Mouse (Mus musculus) neural tube, embryonic 11.5 days (tissue): ENCODE measurements at regions not wholly inside any gene's neighbourhood (a gene's known extent, or its start where the extent isn't known, plus 50 kb on each side); places are given as distances from the start of the nearest gene placed in this dataset.

Source experiments
- ATAC-seq: fragments of 200-750 bp; cut with Nextera tagmentation; 2 replicates; pipeline ENCODE4 v1.8.0; 2017; ENCODE audit warnings: moderate number of reproducible peaks, mild to moderate bottlenecking, moderate TSS enrichment, moderate library complexity; ENCODE audit not compliant: insufficient read depth, low FRiP score, low TSS enrichment
- DNase-seq: peaks from one replicate; pipeline ENCODE4 v3.0.0-alpha.2; 2015; ENCODE audit warnings: low spot score
- H3K27ac ChIP-seq: fragments of 300-500 bp; sonication (generic); 2 replicates; pipeline ENCODE4 v1.5.1; 2014; ENCODE audit warnings: low read depth, mild to moderate bottlenecking, low read length
- H3K27me3 ChIP-seq: fragments of 300-500 bp; sonication (generic); 2 replicates; pipeline ENCODE4 v1.6.1; 2014; ENCODE audit warnings: mild to moderate bottlenecking, low read length, mixed read lengths; ENCODE audit not compliant: control insufficient read depth, insufficient read depth
- H3K36me3 ChIP-seq: fragments of 300-500 bp; sonication (generic); 2 replicates; pipeline ENCODE4 v1.6.1; 2014; ENCODE audit warnings: mild to moderate bottlenecking, low read length, moderate library complexity, mixed read lengths; ENCODE audit not compliant: control insufficient read depth, insufficient read depth
- H3K4me1 ChIP-seq: fragments of 300-500 bp; sonication (generic); 2 replicates; pipeline ENCODE4 v1.6.1; 2014; ENCODE audit warnings: low read length, mixed read lengths; ENCODE audit not compliant: control insufficient read depth, insufficient read depth
- H3K4me2 ChIP-seq: fragments of 300-500 bp; sonication (generic); 2 replicates; pipeline ENCODE4 v1.6.1; 2014; ENCODE audit warnings: low read depth, mild to moderate bottlenecking, moderate library complexity
- H3K4me3 ChIP-seq: fragments of 300-500 bp; sonication (generic); 2 replicates; pipeline ENCODE4 v1.5.1; 2014; ENCODE audit warnings: low read depth, low read length
- H3K9ac ChIP-seq: fragments of 300-500 bp; sonication (generic); 2 replicates; pipeline ENCODE4 v1.6.1; 2014; ENCODE audit warnings: mild to moderate bottlenecking, low read length
- H3K9me3 ChIP-seq: fragments of 300-500 bp; sonication (generic); 2 replicates; pipeline ENCODE4 v1.6.1; 2016; ENCODE audit warnings: low read length; ENCODE audit not compliant: control insufficient read depth
- WGBS: fragments of 180-500 bp; shearing (Covaris S2); extraction: QIAGEN DNeasy Blood & Tissue Kit; methylation state at CpG from one replicate; pipeline ENCODE4 v1.1.7; 2014; 5-methylcytosine and 5-hydroxymethylcytosine counted together

DNA sequence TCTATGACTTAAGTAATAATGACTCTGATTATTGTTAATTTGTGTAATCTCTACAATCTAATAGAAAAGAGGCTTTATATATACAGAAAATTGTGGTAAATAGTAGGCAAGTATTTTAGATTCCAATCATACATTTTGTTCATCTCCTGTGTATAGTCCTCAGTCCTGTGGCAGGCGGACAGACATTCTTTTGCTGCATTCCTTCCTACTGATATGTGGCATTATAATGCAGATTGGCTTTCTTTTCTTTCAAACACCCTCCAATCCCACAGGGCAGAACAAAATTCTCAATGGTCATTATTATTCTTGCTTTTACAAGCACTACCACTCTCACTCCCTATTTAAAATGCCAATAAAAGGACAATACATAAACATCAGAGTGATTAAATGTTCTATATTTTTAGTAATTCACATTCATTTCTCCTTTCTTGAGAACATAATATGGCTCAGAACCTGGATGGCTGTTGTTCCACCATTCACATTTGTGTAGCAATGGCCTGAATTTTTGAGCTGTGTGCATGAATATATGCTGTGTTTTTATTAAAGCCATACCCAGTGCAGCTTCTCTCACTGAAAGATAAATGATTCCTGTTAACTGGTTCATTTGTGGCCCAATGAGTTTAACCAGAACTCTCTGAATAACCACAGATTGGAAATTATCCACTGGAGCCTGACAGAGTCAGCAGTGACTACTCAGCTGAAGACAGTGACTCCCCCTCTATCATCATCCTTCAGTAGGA lies 194.6 kb downstream of the Gm43517 start:
- 31% methylated on average over 1 of the region's 1 CpGs for WGBS
- no peak for DNase-seq
- H3K27me3 ChIP-seq = no peaks in the 10 kb centered on the region
- ATAC-seq = peak; percentile 51; the same call in 1 of the 2 replicates
- no peak overlapping the region for H3K4me2 ChIP-seq
- H3K9ac ChIP-seq = no peak overlapping the region
- no peaks in the 10 kb centered on the region for H3K4me1 ChIP-seq
- no peaks in the 10 kb centered on the region for H3K36me3 ChIP-seq
- no peak overlapping the region for H3K4me3 ChIP-seq
- H3K27ac ChIP-seq = no peak overlapping the region
- H3K9me3 ChIP-seq = no peaks in the 10 kb centered on the region

DNA sequence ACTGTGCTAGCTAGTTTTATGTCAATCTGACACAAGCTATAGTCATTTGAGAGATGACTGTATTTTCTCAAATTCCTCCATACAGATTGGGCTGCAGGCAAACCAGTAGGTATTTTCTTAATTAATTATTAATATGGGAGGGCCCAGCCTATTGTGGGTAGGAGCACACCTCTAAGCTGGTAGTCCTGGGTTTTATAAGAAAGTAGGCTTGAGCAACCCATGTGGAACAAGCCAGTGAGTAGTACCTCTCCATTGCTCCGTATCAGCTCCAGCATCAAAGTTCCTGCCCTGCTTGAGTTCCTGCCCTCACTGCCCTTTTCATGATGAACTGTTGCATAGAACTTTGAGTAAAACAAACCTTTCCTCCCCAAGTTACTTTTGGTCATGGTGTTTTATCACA lies 198.9 kb downstream of the Gm43517 start:
- Histone ChIP-seq H3K36me3 (no peaks in the 10 kb centered on the region), H3K4me1 (no peaks in the 10 kb centered on the region), H3K9ac (no peak overlapping the region), H3K4me2 (no peak overlapping the region), H3K9me3 (no peaks in the 10 kb centered on the region), H3K27ac (no peak overlapping the region), H3K27me3 (no peaks in the 10 kb centered on the region), H3K4me3 (no peak overlapping the region)
- no peak for DNase-seq
- WGBS = 82% methylated on average over 1 of the region's 1 CpGs
- no peak for ATAC-seq

DNA sequence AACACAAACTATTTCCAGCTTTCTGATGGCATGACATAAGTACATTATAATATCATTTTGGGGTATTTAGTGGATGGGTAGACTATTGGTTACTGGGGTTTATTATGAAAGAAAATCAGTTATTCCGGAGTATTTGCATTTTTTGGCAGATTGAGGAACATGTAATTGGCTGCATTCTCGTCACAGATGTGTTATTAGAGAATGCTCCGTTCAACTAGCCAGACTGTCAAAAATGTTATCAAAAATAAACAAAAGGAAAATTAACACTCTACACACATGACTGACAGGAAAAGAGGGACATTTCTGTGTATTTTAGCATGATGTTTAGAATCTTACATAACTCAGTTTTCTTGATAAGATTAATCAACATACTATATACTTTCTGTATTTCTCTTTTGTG lies 237.3 kb downstream of the Gm43517 start:
- Histone ChIP-seq H3K27me3 (no peaks in the 10 kb centered on the region), H3K9me3 (no peaks in the 10 kb centered on the region), H3K4me2 (no peak overlapping the region), H3K4me3 (no peak overlapping the region), H3K9ac (no peak overlapping the region), H3K36me3 (no peaks in the 10 kb centered on the region), H3K4me1 (no peaks in the 10 kb centered on the region), H3K27ac (no peak overlapping the region)
- ATAC-seq (no peak), DNase-seq (no peak)
- WGBS = 87% methylated on average over 3 of the region's 3 CpGs

DNA sequence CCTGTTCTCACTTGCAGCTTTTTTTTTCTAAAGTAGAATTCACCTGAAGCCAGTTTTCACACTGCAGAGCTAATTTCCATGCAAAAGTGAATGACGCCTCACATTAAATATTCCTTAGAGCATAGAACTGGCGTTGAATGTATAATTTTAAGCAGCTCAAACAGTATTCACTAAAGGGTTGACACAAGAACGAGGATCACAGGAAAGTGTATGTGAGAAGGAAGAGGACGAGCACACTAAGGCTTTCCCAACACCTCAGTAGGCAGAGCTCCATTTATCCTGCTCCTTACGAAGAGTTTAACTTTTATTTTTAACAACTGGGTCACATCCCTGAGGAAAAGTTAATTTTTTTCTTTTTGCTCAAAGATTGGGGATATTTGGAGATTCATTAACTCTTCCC lies 242.2 kb downstream of the Gm43517 start:
- Histone ChIP-seq H3K4me2 (no peak overlapping the region), H3K4me3 (no peak overlapping the region), H3K4me1 (no peaks in the 10 kb centered on the region), H3K27me3 (no peaks in the 10 kb centered on the region), H3K9ac (no peak overlapping the region), H3K27ac (no peak overlapping the region), H3K9me3 (no peaks in the 10 kb centered on the region), H3K36me3 (no peaks in the 10 kb centered on the region)
- no peak for DNase-seq
- WGBS = 82% methylated on average over 5 of the region's 5 CpGs
- no peak for ATAC-seq

DNA sequence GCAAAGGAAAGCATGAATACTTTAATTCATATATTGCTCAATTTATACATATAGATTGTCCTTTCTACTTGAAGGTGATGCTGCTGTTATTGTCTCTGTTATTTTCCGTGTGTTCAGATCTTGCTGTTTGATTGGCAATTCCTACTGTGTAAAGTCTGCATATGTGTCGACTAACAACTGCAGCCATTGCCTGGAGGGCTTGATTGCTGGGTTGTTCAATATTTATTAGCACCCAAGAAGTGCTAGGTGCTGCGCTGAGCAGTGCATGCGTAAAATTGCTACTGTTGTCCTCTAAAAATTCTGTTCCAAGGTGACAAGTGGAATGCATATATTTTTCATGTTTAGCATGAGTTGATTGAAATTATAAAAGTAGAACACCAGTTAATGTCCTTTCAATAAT lies 243.0 kb downstream of the Gm43517 start:
- H3K4me2 ChIP-seq = no peak overlapping the region
- ATAC-seq = no peak
- no peaks in the 10 kb centered on the region for H3K9me3 ChIP-seq
- H3K9ac ChIP-seq = no peak overlapping the region
- no peaks in the 10 kb centered on the region for H3K27me3 ChIP-seq
- WGBS = 86% methylated on average over 4 of the region's 4 CpGs
- H3K4me3 ChIP-seq = no peak overlapping the region
- no peak overlapping the region for H3K27ac ChIP-seq
- no peak for DNase-seq
- H3K4me1 ChIP-seq = no peaks in the 10 kb centered on the region
- no peaks in the 10 kb centered on the region for H3K36me3 ChIP-seq

DNA sequence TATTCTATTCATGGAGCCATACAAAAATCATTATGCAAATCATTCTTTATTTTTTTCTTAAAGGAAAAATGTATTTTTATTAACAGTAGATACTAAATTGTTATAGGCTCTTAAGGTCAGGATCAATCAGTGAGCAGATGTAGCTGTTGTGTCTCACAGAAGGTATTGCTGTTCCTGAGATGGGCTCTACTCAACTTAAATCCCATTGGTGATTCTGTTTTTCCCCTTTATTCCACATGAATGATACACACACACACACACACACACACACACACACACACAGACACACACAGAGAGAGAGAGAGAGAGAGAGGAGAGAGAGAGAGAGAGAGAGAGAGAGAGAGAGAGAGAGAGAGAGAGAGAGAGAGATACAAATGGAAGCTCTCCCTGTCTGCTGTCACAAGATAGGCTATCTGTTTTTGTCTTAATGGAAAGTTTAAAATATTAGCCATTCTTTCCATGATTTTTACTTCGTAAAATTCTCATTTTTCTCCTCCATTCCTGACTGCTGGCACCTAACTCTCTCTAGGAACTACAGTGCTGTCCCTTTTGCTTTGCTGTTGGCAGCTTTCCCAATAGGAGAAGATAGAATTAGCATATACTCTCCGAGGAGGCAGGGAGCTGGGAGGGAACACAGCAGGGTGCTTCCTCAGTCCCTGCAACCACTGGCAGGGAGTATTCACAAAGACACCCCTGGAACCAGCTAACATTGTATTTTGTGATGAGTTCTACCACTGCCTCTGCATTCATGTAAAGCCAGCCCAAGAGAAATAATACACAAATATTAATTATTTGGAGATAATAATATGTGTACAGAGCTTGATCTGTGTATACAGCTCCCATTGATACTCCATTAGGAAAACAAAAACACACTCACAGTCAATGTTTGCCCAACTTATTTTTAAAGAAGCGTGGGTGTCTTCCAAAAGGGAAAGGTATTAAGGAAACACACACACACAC lies 264.4 kb downstream of the Gm43517 start:
- no peak for DNase-seq

More for the DNA sequence above, 264.4 kb downstream of the Gm43517 start:
- H3K9ac ChIP-seq = no peak overlapping the region
- H3K27me3 ChIP-seq = no peaks in the 10 kb centered on the region
- H3K4me2 ChIP-seq = no peak overlapping the region
- H3K4me3 ChIP-seq = no peak overlapping the region
- H3K27ac ChIP-seq = no peak overlapping the region
- WGBS = 21% methylated on average over 3 of the region's 3 CpGs
- H3K9me3 ChIP-seq = no peaks in the 10 kb centered on the region
- H3K4me1 ChIP-seq = no peaks in the 10 kb centered on the region
- H3K36me3 ChIP-seq = no peaks in the 10 kb centered on the region
- 0 out of 2 replicates have a peak, but pooled peaks have one; percentile 40 for ATAC-seq
